Mouse (Mus musculus): ENCODE measurements at regions not wholly inside any gene's neighbourhood (a gene's known extent, or its start where the extent isn't known, plus 50 kb on each side); places are given as distances from the start of the nearest gene placed in this dataset.

DNA sequence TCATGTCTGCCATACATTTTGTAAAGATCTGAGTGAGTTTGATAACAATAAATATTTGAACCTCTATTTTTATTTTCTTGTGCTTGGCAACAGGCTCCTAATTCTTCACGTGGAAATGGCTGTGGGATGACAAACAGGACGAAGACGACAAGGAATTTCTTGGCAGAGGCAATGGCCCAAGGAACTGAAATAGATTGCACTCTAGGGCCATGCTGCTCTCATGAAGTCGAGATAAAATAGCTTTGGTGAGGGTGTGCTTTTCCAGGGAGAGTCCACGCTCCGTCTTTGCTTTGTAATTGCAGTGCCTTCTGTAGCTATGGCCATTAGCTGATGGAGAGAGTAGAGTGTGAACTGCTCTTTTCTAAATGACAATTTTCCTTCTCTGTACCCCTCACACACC lies 50.9 kb upstream of the 1810046K07Rik start:
- no peak for DNase-seq (ENCODE audit: low spot score in 2 of 2)

DNA sequence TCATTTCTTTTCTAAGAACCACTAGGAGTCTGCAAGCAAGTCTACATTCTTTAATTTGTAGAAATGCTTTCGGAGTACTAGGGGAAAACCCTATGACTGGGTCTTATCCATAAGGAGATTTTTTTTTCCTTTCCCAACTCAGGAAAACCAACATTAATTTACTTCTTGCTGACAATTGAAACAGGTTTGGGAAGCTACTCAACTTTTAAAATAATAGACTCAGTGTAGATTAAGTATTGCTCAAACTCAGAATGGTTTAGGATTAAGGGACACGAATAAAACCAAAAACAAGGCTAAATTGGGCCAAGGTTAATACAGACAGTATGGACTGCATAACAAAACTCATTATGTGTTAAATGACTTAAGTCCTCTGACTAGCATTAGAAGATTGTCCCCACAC lies 65.2 kb upstream of the 1810046K07Rik start:
- no peak for DNase-seq (ENCODE audit: low spot score in 2 of 2)

DNA sequence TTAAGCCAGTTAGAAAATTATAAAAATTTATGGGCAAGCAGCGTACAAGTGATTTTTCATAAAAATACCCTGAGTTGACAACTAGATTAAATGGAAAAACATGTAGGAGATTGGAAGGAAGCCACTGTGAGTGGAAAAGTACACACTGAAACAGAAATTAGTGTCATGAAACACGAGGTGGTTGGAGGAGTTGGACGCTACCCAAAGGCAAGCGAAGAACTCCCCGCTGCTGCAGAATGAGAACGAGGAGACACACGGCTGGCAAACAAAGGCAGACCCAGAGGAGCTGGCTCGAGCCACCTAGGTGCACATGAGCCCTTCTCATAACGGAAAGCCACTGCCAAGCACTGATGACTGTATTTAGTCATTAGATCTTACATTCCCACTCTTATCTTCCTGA lies 65.7 kb upstream of the 1810046K07Rik start:
- DNase-seq (ENCODE audit: low spot score in 2 of 2): no peak

DNA sequence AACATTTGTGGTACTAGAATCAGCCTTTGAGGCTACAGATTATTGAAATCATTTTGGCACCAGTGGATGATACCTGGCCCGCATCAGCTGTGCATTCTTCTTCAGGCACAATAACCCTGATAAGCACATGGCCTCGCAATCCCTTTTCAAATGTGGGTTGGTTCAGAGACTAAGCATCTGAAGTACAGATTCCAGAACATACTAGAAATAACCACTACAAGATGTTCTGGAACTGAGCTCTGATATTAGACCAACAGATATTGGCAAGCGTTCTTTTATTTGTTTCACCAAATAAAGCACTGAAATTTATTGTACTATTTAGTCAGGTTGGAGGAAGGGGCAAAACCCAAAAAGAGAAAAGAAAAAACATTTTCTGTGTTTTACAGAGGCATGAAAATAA lies 68.1 kb upstream of the 1810046K07Rik start:
- DNase-seq (ENCODE audit: low spot score in 2 of 2): no peak

DNA sequence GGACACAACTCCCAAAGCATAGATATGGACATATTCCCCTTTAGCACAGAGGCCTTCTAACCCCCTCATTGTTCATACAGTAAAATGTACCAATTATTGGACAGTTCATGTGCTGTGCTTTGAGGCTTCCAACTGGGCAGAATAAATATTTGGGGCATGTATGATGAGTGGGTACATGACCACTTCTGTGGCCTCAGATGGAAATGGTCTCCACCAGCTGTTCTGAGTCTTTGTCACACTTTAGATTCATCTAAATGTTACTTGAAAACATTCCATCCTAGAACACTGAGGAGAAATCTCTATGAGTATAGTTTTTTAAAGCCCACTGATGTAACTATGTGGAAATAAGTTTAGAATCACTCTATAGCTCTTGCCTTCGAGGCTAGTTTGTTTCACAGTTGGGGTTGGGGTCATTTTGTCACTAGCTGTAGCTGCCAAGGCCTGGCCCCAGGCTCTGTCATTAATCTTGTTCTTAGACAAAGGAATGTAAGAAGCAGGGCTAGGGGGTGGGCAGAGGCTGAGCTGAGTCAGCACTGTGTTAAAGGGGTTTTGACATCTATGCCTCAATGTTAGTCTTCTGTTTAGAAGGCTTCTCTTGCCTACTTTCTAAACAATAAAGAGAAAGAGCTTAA lies 69.0 kb upstream of the 1810046K07Rik start:
- DNase-seq (ENCODE audit: low spot score in 2 of 2): no peak

DNA sequence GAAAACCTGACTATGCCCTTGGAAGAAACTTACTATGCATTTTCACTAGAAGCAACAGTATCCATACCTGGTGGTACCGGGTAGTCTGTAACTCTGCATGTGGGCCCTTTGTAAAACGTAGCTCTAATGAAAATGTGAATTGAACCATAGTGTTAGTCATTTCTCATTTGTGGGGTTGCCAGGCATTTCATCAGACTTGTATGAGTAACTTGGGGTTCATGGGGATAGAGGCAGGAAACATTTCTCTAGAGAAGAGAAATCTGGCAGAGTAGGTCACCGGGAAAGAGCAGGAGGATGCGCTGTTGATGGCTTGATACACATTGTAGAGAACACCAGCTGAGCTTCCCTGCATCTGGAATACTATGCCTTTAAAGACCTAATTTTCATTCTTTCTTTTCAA lies 70.2 kb upstream of the 1810046K07Rik start:
- DNase-seq (ENCODE audit: low spot score in 2 of 2): no peak

DNA sequence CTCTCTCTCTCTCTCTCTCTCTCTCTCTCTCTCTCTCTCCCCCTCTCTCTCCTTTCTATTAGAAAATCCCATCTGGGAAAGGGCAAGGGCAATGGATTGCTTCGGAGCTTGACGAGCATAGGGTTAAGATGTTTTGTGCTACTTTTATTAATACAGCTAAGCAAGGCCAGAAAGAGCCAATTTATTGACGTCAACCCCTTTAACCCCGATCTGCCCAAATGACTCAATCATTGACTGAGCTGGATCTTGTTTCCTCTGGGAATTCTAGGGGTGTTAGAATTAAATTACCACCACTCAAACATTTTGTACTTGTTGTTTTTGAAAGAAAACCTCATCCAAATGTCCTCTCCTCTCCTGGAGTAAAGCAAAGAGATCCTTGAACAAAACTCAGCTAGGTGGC lies 70.6 kb upstream of the 1810046K07Rik start:
- no peak for DNase-seq (ENCODE audit: low spot score in 2 of 2)

DNA sequence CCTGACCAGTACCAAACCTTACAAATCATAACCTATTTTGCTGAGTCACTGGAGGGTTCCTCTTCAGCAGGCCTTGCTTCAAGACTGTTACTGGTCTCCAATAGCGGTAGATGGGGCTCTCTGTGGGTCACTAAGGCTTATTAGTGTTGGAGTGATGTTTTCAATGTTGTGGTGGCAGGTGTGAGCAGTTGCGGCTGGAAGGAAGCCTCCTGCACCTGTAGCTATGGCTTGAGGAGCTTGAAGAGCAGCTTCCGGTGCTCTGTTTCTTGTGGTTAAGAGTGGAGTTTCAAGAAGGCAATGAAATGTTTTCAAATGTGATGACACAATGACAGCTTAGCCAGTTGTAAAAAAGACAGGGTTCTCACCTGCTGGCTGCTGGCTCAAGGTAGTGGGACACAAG lies 73.1 kb upstream of the 1810046K07Rik start:
- DNase-seq (ENCODE audit: low spot score in 2 of 2): peak in 1 of 2 experiments; percentile 2

DNA sequence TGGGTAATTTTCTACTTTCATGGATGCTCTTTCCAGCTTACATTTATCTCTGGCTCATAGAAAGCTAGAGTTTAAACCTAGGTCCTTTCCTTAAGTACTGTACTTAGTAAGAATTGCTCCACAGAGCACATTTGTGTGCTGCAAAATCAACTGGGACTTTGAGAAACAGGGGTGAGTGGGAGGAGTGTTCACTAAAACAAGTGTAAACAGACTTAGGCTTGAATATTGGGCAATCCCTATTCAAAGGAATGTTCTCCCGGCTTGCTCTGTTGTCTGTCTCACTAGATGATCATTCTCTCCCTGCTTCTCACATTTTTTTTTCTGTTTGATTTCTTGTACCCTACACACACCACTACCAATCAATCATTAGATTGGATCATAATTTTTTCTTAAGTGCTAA lies 79.3 kb upstream of the 1810046K07Rik start:
- DNase-seq (ENCODE audit: low spot score in 2 of 2): no peak

DNA sequence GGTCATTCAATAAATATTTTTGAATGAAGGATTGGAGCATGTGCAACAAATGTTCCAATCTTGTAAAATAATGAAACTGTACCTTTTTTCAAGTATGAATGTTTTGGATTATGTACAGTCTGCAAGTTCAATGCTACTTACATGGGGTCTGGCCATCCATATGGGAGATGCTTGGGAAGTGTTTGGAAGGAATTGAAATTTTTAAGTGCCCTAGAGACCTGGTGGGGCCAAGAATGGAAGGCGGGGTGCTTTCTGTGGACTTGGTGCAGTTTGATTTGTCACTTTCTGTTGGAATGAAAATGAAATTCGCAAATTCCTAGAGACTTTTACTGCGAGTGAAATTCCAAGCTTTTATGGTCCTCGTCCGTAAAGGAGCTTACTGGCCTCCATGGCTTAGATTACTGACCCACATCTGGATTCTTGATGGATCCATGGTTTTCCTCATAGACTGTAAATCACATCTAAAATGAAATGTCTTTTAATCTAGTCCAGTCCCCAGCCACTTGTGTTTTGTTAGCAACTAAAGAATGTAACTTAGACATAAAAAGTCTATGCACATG lies 90.3 kb upstream of the 1810046K07Rik start:
- DNase-seq (ENCODE audit: low spot score in 2 of 2): no peak

DNA sequence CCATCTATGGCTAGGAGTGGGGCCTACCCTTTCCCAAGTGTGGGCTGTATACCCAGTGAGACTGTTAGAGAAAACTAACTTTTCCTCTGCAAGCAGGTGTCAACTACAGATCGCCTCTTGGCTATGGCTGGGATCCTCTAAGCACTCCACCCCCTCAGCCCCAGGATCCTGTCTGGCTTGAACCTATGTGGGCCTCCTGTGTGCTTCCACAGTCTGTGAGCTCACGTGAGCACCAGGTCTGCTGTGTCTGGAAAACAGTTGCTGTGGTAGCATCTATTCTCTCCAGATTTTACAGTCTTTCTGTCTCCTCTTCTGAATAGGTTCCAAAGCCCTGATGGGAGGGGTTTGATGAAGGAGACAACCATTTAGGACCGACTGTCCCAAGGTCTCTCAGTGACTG lies 93.8 kb upstream of the 1810046K07Rik start:
- no peak for DNase-seq (ENCODE audit: low spot score in 2 of 2)

DNA sequence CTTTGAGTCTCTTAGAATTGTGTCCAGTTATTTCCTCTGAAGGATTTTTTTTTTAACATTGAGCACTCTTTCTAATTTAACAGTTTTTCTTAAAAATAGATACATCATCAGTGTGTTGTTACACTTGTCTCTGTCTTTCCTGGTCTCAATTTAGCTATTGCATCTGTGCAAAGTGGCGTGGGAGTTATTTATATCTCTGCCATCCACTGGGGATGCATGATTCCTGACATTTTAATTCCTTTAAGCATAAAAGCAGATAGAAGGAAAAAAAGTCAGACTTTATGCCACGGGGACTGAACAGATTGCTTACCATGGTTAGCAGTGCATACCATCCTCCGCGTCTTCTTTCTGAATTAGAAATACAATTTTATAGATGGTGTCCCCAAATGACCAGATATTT lies 94.6 kb upstream of the 1810046K07Rik start:
- no peak for DNase-seq (ENCODE audit: low spot score in 2 of 2)

DNA sequence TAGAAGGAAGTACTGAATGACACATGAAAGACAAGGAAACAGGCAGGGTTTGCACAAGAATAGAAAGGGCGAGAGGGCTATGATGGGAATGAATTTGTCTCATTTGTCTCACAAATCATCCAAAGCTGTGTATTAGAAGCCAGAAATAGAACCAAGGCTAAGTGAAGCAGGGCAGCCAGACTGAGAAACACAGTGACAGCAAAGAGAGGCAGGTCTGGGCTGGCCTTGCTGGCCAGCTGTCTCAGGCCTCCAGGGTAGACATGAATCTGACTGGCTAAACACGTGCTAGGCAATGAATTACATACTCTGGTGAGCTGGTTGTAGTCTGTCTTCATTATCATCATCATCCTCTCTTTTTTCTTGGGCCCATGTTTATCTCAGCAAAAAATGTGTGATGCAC lies 101.7 kb upstream of the 1810046K07Rik start:
- no peak for DNase-seq (ENCODE audit: low spot score in 2 of 2)

DNA sequence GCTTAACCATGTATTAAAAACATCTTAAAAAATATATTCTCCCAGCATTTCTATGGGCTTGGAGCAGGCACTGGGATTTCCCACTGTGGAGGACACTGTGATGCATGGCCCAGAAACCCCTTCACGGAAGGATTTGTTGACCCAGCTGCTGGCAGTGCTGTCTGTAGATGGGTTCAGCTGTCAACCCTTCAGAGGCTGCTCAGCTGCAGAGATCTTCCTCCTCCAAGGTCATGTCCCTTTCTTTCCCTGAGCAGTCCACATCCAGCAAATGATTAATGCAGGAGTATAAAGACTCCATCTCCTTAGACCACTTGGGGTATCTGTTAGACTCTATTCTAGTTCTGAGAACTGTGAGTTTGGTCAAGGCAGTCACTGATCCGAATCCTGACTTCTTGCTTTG lies 108.4 kb upstream of the 1810046K07Rik start:
- DNase-seq (ENCODE audit: low spot score in 2 of 2): no peak

DNA sequence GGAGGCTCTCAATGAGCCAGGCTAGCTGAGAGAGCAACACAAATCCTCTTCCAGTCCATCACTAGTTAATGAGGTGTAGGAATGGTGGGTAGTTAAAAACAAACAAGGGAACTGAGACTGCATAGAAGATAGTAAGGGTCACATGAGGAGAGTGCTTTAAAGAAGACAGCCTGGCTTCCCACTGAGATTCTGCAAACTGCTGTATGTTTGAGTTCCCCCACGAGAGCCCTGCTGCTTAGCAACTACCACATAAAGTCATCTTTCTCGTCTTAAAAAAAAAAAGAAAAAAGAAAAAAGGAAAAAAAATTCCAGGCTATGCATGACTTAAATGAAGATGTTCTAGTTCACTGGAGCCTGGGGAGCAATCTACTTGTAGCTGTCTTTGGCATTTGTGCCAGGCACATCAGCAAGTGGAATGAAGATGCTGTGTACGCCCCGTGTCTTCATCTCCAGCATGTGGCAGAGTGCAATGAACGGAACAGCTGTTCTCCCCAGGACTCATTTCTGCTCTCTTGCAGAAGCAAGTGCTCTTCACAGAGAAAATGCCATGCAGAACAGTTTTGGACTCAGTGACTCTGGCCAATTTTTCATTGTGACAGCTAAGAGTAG lies 113.2 kb upstream of the 1810046K07Rik start:
- no peak for DNase-seq (ENCODE audit: low spot score in 2 of 2)

DNA sequence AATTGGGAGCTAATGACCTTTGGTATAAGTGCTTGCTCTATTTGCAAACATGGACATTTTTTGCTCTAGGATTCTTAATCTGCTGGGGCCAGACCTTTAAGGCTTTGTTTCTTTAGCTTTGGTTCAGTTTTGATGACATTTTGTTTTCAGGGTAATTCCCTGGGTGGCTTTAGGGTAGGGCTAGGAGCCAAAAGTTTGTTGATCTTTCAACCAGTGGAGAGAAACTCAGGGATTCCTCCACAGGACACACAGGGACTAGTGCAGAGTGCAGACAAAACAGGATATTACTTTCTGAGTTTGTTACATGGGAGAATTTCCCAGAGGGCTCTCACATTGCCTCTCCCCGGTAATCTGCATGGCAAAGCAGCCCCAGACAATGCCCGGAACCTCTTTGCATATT lies 127.0 kb upstream of the 1810046K07Rik start:
- no peak for DNase-seq (ENCODE audit: low spot score in 2 of 2)

DNA sequence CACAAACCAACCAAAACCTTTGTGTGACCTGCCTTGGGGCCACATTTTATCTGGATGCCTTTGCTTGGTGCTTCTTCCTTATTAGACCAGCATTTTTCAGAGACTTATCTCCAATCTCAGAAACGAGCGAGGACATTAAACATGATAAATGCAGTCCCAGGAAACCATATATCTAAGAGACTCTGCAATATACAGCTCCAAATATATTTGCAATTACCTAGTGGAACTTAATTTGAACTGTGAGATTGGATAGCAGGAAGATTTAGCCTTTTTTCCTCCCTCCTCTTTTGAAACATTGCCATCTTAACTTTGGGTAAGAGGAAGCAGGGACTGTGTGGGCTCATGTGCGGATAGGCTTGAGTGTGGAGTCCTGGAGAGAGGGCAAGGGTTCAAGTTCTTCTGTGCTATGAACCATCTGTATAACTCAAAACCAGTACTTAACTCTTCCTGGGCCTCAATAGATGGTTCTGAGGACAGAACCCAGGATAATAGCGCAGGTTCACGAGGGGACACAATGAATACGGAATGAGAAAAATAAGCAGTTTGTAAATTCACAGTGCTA lies 133.8 kb upstream of the 1810046K07Rik start:
- DNase-seq (ENCODE audit: low spot score in 2 of 2): no peak

DNA sequence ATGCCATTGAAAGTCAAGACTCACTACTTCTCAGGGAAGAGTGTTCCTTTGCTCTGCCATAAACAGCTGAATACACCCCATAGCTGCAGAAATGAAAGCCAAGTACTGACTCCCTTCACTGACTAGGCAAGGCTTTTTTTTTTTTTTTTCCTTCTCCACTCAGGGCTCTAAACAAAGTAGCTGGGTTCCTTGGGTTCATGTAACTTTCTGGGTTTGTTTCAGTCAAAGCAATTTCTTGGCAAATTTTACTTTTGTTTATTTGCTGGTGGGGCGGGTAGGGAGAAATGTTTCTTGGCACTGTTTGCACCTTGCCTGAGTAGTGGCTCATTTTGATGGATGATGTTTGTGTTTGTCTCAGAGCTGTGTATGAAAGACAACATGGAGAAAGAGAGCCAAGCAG lies 141.3 kb upstream of the 1810046K07Rik start:
- no peak for DNase-seq (ENCODE audit: low spot score in 2 of 2)

DNA sequence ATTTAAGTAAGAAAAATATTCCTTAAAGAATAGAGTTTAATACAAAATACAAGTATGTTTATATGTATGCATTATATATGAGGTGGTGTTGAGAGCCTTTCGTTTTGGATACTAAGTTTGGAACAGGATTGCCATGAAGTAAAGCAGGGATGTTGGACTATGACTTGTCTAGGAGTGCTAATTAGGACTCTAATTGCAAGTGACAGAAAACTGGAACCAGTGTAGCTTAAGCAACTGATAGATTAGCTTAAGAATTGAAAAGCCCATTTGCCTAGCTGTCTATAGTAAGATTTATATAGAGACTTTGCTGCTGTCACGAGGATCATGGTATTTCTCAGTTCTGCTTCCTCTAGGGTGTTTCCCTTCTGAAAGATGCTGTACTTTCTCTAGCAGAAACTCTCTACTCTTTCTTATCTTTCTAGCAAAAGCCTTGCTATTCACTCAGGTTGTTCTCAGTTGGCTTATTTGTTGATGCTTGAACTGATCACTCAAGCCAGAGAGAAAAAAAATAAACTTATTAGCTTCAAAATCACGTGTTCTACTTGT lies 147.9 kb upstream of the 1810046K07Rik start:
- DNase-seq (ENCODE audit: low spot score in 2 of 2): no peak

DNA sequence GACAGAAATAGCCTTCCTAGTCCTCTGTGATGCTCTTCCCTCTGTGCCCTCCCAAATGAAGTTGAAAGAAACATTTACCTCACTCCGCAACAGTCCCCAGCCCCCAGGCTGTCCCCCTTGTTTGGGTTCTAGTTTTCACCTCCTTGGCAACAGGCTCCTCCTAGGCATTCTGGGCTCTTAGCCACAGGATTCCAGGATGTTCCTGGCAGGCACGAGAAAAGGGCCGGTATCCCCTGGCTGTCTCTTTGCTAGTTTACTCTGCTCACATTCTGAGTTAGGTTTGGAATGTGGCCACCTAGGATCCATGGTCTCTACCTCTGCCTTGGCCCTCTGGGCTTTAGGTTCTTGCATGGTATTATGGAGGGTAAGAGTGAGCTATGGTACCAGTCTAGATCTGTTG lies 159.1 kb upstream of the 1810046K07Rik start:
- no peak for DNase-seq (ENCODE audit: low spot score in 2 of 2)

DNA sequence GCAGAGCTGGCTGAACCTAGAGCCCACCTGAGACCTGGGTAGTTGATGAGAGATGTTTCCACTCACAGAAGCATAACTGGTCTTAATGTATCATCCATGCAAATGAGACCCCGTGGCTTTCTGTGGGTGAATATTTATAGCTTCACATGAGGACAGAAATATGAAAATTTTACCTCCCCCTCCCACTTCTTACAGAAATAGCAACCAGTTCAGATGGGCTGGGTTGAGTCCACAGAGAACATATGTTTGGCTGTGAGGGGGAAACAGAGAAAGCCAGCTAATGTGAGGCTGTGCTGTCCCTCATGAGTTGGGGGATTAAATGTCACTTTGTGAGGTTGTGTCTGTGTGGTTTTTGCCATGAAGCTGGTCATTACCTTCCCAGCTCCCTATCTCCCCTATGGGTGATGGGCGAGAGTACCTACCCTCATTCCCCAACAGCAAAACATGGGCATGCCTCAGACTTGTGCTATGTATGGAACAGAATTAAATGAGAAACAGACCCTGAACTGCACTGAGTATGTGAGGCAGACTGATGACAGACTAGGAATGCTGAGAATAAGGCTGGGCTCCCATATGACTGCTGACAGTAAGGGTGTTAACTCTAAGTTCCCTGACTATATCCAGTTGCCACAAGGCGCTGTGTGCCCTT lies 178.7 kb upstream of the 1810046K07Rik start:
- no peak for DNase-seq (ENCODE audit: low spot score in 2 of 2)

DNA sequence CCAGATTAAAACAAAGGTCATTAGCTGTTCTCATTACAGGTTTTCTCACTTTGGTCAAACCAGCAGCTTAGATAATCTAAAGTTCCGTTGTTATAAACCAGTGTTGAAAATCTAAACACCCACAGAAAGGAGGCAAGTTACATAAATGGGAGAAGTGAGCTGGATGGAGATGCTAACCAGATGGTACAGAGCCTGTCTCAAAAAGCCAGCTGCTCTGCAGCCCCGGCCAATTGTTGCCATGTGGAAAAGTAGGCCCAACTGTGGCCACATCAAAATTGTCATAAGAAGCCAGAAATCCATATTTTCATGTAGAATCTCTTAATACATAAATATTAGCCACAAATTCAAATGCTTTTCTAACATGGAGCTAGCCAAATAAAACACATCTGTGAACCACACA lies 188.9 kb upstream of the 1810046K07Rik start:
- DNase-seq (ENCODE audit: low spot score in 2 of 2): no peak

DNA sequence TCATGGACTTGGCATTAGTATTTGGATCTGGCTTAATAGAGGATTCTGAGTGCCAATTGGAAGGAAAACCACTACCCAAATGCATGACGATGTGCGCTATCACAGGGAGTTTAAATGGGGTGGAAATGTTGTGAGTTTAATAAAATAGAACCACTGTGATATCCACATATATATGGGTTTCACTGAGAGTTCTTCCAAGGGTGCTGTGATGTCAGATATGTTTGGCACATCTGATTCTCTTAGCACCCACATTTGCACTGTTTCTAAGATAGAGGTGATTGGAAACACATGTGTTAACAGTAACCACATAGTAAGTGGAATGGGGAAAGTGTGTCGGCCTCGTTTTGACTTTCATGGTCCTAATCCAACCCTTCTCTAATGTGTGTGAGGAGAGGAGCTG lies 189.7 kb upstream of the 1810046K07Rik start:
- no peak for DNase-seq (ENCODE audit: low spot score in 2 of 2)
